Mouse (Mus musculus): ENCODE data around the gene Ptprr. TPM values are rescaled to one million over a fixed set of nuclear protein-coding genes. Genes with fewer than 3 reads are reported as not detected.

The Ptprr gene
- polyA plus RNA-seq, 1 experiment: 1.6 TPM

- no peak overlapping the region for H3K27ac ChIP-seq (ENCODE audit: control insufficient read depth, insufficient read depth, low read depth, low read length, poor library complexity)
- no peak overlapping the region for H3K4me3 ChIP-seq (replicated peaks; ENCODE audit: control insufficient read depth, low read depth, low read length)
- 4% methylated on average over 2 of the region's 2 CpGs for WGBS
- peaks cover 3% of the 10 kb centered on the region; the same call in 1 of the 2 replicates for H3K4me1 ChIP-seq (ENCODE audit: control insufficient read depth, insufficient read depth, low read length)
- TF ChIP-seq POLR2A (IDR thresholded peaks at IDR 0.05; ENCODE audit: borderline replicate concordance, control insufficient read depth, low read depth, low read length): no peak
- no peak for TF ChIP-seq CTCF (IDR thresholded peaks at IDR 0.05; ENCODE audit: control insufficient read depth, insufficient read depth, low read length)
These were observed 103.5 kb downstream of the Ptprr start for GRCm38 (mm10) chr10:116121463-116121862.

- Histone ChIP-seq H3K4me1 (ENCODE audit: control insufficient read depth, insufficient read depth, low read length) (peaks cover 3% of the 10 kb centered on the region; the same call in 1 of the 2 replicates), H3K4me3 (replicated peaks; ENCODE audit: control insufficient read depth, low read depth, low read length) (no peak overlapping the region), H3K27ac (ENCODE audit: control insufficient read depth, insufficient read depth, low read depth, low read length, poor library complexity) (no peak overlapping the region)
- TF ChIP-seq POLR2A (IDR thresholded peaks at IDR 0.05; ENCODE audit: borderline replicate concordance, control insufficient read depth, low read depth, low read length) (no peak), CTCF (IDR thresholded peaks at IDR 0.05; ENCODE audit: control insufficient read depth, insufficient read depth, low read length) (no peak)
- 78% methylated on average over 2 of the region's 2 CpGs for WGBS
These were observed 105.8 kb downstream of the Ptprr start for GRCm38 (mm10) chr10:116123808-116124207.

- Histone ChIP-seq H3K4me3 (replicated peaks; ENCODE audit: control insufficient read depth, low read depth, low read length) (no peak overlapping the region), H3K27ac (ENCODE audit: control insufficient read depth, insufficient read depth, low read depth, low read length, poor library complexity) (no peak overlapping the region), H3K4me1 (ENCODE audit: control insufficient read depth, insufficient read depth, low read length) (peaks cover 3% of the 10 kb centered on the region; the same call in 1 of the 2 replicates)
- WGBS: 63% methylated on average over 5 of the region's 5 CpGs
- TF ChIP-seq POLR2A (IDR thresholded peaks at IDR 0.05; ENCODE audit: borderline replicate concordance, control insufficient read depth, low read depth, low read length) (no peak), CTCF (IDR thresholded peaks at IDR 0.05; ENCODE audit: control insufficient read depth, insufficient read depth, low read length) (no peak)
These were observed 107.4 kb downstream of the Ptprr start for GRCm38 (mm10) chr10:116125364-116125763.

GRCm38 (mm10) chr10:116130401-116130800 lies 112.4 kb downstream of the Ptprr start:
- TF ChIP-seq CTCF (IDR thresholded peaks at IDR 0.05; ENCODE audit: control insufficient read depth, insufficient read depth, low read length) (no peak), POLR2A (IDR thresholded peaks at IDR 0.05; ENCODE audit: borderline replicate concordance, control insufficient read depth, low read depth, low read length) (no peak)
- WGBS: 80% methylated on average over 3 of the region's 3 CpGs
- Histone ChIP-seq H3K4me3 (replicated peaks; ENCODE audit: control insufficient read depth, low read depth, low read length) (no peak overlapping the region), H3K4me1 (ENCODE audit: control insufficient read depth, insufficient read depth, low read length) (no peaks in the 10 kb centered on the region), H3K27ac (ENCODE audit: control insufficient read depth, insufficient read depth, low read depth, low read length, poor library complexity) (no peak overlapping the region)

- 4% methylated on average over 4 of the region's 4 CpGs for WGBS
- TF ChIP-seq POLR2A (IDR thresholded peaks at IDR 0.05; ENCODE audit: borderline replicate concordance, control insufficient read depth, low read depth, low read length): no peak
- no peak for TF ChIP-seq CTCF (IDR thresholded peaks at IDR 0.05; ENCODE audit: control insufficient read depth, insufficient read depth, low read length)
- H3K27ac ChIP-seq (ENCODE audit: control insufficient read depth, insufficient read depth, low read depth, low read length, poor library complexity): no peak overlapping the region
- H3K4me1 ChIP-seq (ENCODE audit: control insufficient read depth, insufficient read depth, low read length): no peaks in the 10 kb centered on the region
- no peak overlapping the region for H3K4me3 ChIP-seq (replicated peaks; ENCODE audit: control insufficient read depth, low read depth, low read length)
These were observed 113.2 kb downstream of the Ptprr start for GRCm38 (mm10) chr10:116131223-116131622.

- Histone ChIP-seq H3K27ac (ENCODE audit: control insufficient read depth, insufficient read depth, low read depth, low read length, poor library complexity) (no peak overlapping the region), H3K4me3 (replicated peaks; ENCODE audit: control insufficient read depth, low read depth, low read length) (no peak overlapping the region), H3K4me1 (ENCODE audit: control insufficient read depth, insufficient read depth, low read length) (no peaks in the 10 kb centered on the region)
- 64% methylated on average over 4 of the region's 4 CpGs for WGBS
- TF ChIP-seq POLR2A (IDR thresholded peaks at IDR 0.05; ENCODE audit: borderline replicate concordance, control insufficient read depth, low read depth, low read length) (no peak), CTCF (IDR thresholded peaks at IDR 0.05; ENCODE audit: control insufficient read depth, insufficient read depth, low read length) (no peak)
These were observed 114.2 kb downstream of the Ptprr start for GRCm38 (mm10) chr10:116132233-116132632.

GRCm38 (mm10) chr10:116135187-116135586 lies 117.2 kb downstream of the Ptprr start:
- Histone ChIP-seq H3K27ac (ENCODE audit: control insufficient read depth, insufficient read depth, low read depth, low read length, poor library complexity) (no peak overlapping the region), H3K4me3 (replicated peaks; ENCODE audit: control insufficient read depth, low read depth, low read length) (no peak overlapping the region), H3K4me1 (ENCODE audit: control insufficient read depth, insufficient read depth, low read length) (no peaks in the 10 kb centered on the region)
- WGBS: 50% methylated on average over 2 of the region's 2 CpGs
- TF ChIP-seq POLR2A (IDR thresholded peaks at IDR 0.05; ENCODE audit: borderline replicate concordance, control insufficient read depth, low read depth, low read length) (no peak), CTCF (IDR thresholded peaks at IDR 0.05; ENCODE audit: control insufficient read depth, insufficient read depth, low read length) (no peak)

- no peak for TF ChIP-seq POLR2A (IDR thresholded peaks at IDR 0.05; ENCODE audit: borderline replicate concordance, control insufficient read depth, low read depth, low read length)
- TF ChIP-seq CTCF (IDR thresholded peaks at IDR 0.05; ENCODE audit: control insufficient read depth, insufficient read depth, low read length): no peak
- 88% methylated on average over 8 of the region's 8 CpGs for WGBS
- H3K4me1 ChIP-seq (ENCODE audit: control insufficient read depth, insufficient read depth, low read length): no peaks in the 10 kb centered on the region
- H3K4me3 ChIP-seq (replicated peaks; ENCODE audit: control insufficient read depth, low read depth, low read length): no peak overlapping the region
- H3K27ac ChIP-seq (ENCODE audit: control insufficient read depth, insufficient read depth, low read depth, low read length, poor library complexity): no peak overlapping the region
These were observed 122.2 kb downstream of the Ptprr start for GRCm38 (mm10) chr10:116140226-116140625.

- no peak overlapping the region for H3K27ac ChIP-seq (ENCODE audit: control insufficient read depth, insufficient read depth, low read depth, low read length, poor library complexity)
- TF ChIP-seq POLR2A (IDR thresholded peaks at IDR 0.05; ENCODE audit: borderline replicate concordance, control insufficient read depth, low read depth, low read length) (no peak), CTCF (IDR thresholded peaks at IDR 0.05; ENCODE audit: control insufficient read depth, insufficient read depth, low read length) (no peak)
- H3K4me3 ChIP-seq (replicated peaks; ENCODE audit: control insufficient read depth, low read depth, low read length): no peak overlapping the region
- WGBS: 86% methylated on average over 10 of the region's 10 CpGs
- H3K4me1 ChIP-seq (ENCODE audit: control insufficient read depth, insufficient read depth, low read length): no peaks in the 10 kb centered on the region
These were observed 125.7 kb downstream of the Ptprr start for GRCm38 (mm10) chr10:116143684-116144083.
